Mouse (Mus musculus) yolk sac, embryonic 10.5 days (tissue): ENCODE measurements around the gene Tbc1d10b.
"Not testable (repeated sequence)": the region's sequence is repeated elsewhere in the genome, so short reads cannot be mapped to it uniquely, and the experiment has no call there.

Source experiments
- DNase-seq: peaks from one replicate; pipeline ENCODE4 v3.0.0-alpha.2; 2017; ENCODE audit warnings: low spot score

Tbc1d10b gene

GRCm38 (mm10) chr7:127208295-127208552 lies at the start of gene Tbc1d10b:
Tbc1d10b (minus strand) TSS chr7:127208468.
- no peak for DNase-seq

- DNase-seq: no peak
Measured at GRCm38 (mm10) chr7:127256518-127256917, 48.2 kb upstream of the Tbc1d10b start.

- DNase-seq: no peak
Measured at GRCm38 (mm10) chr7:127255965-127256364, 47.7 kb upstream of the Tbc1d10b start.

GRCm38 (mm10) chr7:127255008-127255407 lies 46.7 kb upstream of the Tbc1d10b start:
- no peak for DNase-seq

- peak; percentile 94 for DNase-seq
Measured at GRCm38 (mm10) chr7:127253821-127254769, 45.8 kb upstream of the Tbc1d10b start.

GRCm38 (mm10) chr7:127253341-127253740 lies 45.1 kb upstream of the Tbc1d10b start:
- DNase-seq: no peak

- no peak for DNase-seq
Measured at GRCm38 (mm10) chr7:127252414-127252813, 44.1 kb upstream of the Tbc1d10b start.

GRCm38 (mm10) chr7:127250511-127250910 lies 42.2 kb upstream of the Tbc1d10b start:
- not testable (repeated sequence) for DNase-seq

GRCm38 (mm10) chr7:127244658-127245510 lies 36.6 kb upstream of the Tbc1d10b start:
- no peak for DNase-seq

GRCm38 (mm10) chr7:127243870-127244657 lies 35.8 kb upstream of the Tbc1d10b start, which contains the start of gene Zfp771:
Zfp771 (plus strand) TSS chr7:127244274.
- DNase-seq: peak; percentile 95

- no peak for DNase-seq
Measured at GRCm38 (mm10) chr7:127243361-127243867, 35.1 kb upstream of the Tbc1d10b start.

- DNase-seq: no peak
Measured at GRCm38 (mm10) chr7:127234777-127235176, 26.5 kb upstream of the Tbc1d10b start.

GRCm38 (mm10) chr7:127233765-127234164 lies 25.5 kb upstream of the Tbc1d10b start:
- no peak for DNase-seq

GRCm38 (mm10) chr7:127233368-127233749 lies 25.1 kb upstream of the Tbc1d10b start:
- DNase-seq: no peak

GRCm38 (mm10) chr7:127232622-127233367 lies 24.5 kb upstream of the Tbc1d10b start, which contains the start of the genes Zfp553 and Sept1:
Zfp553 (plus strand) TSS chr7:127233061.
Sept1 (minus strand) TSS chr7:127233130.
- DNase-seq: peak; percentile 92

GRCm38 (mm10) chr7:127231826-127232621 lies 23.8 kb upstream of the Tbc1d10b start:
- DNase-seq: no peak

- no peak for DNase-seq
Measured at GRCm38 (mm10) chr7:127231376-127231775, 23.1 kb upstream of the Tbc1d10b start.

- peak; percentile 68 for DNase-seq
Measured at GRCm38 (mm10) chr7:127228615-127229303, 20.5 kb upstream of the Tbc1d10b start.
